Mouse (Mus musculus): Measurements from ENCODE around the gene Med13l. TPM values are rescaled to one million over a fixed set of nuclear protein-coding genes. Genes with fewer than 3 reads are reported as not detected.

Med13l gene
- polyA plus RNA-seq, 1 experiment from 2014 or later: 13.9 TPM

- WGBS: under 1% methylated on average over 57 of the region's 59 CpGs
- no peaks in the 10 kb centered on the region for H3K36me3 ChIP-seq
- H3K27ac ChIP-seq: peak overlapping the region; percentile 98
- H3K4me3 ChIP-seq: peak overlapping the region; percentile 88
- H3K4me1 ChIP-seq: peaks cover 64% of the 10 kb centered on the region
- H3K9me3 ChIP-seq (replicated peaks): no peaks in the 10 kb centered on the region
- 0 out of 2 replicates have a peak, but pooled peaks cover 10% of the 10 kb centered on the region for H3K27me3 ChIP-seq (ENCODE audit: low read depth, poor library complexity, severe bottlenecking)
- peak; percentile 62 for DNase-seq (ENCODE audit: low spot score)
Measured at GRCm38 (mm10) chr5:118561086-118561987, 858 bp downstream of the Med13l start.

GRCm38 (mm10) chr5:118562206-118562605, 1.7 kb downstream of the Med13l start:
- WGBS: 38% methylated on average over 3 of the region's 3 CpGs
- DNase-seq (ENCODE audit: low spot score): no peak
- Histone ChIP-seq H3K36me3 (no peaks in the 10 kb centered on the region), H3K9me3 (replicated peaks) (no peaks in the 10 kb centered on the region), H3K27ac (no peak overlapping the region), H3K27me3 (ENCODE audit: low read depth, poor library complexity, severe bottlenecking) (0 out of 2 replicates have a peak, but pooled peaks cover 3% of the 10 kb centered on the region), H3K4me1 (peaks cover 69% of the 10 kb centered on the region), H3K4me3 (peak overlapping the region; percentile 88)

GRCm38 (mm10) chr5:118563590-118563989, 3.1 kb downstream of the Med13l start:
- DNase-seq (ENCODE audit: low spot score): no peak
- WGBS: 29% methylated on average over 6 of the region's 6 CpGs
- no peak overlapping the region for H3K27ac ChIP-seq
- no peak overlapping the region for H3K4me3 ChIP-seq
- no peaks in the 10 kb centered on the region for H3K9me3 ChIP-seq (replicated peaks)
- no peaks in the 10 kb centered on the region for H3K36me3 ChIP-seq
- H3K4me1 ChIP-seq: peaks cover 82% of the 10 kb centered on the region
- no peaks in the 10 kb centered on the region for H3K27me3 ChIP-seq (ENCODE audit: low read depth, poor library complexity, severe bottlenecking)

- Histone ChIP-seq H3K36me3 (no peaks in the 10 kb centered on the region), H3K4me3 (no peak overlapping the region), H3K9me3 (replicated peaks) (no peaks in the 10 kb centered on the region), H3K27ac (0 out of 2 replicates have a peak overlapping the region, but pooled peaks have one; percentile 1), H3K27me3 (ENCODE audit: low read depth, poor library complexity, severe bottlenecking) (no peaks in the 10 kb centered on the region), H3K4me1 (peaks cover 95% of the 10 kb centered on the region)
- 34% methylated on average over 7 of the region's 7 CpGs for WGBS
- no peak for DNase-seq (ENCODE audit: low spot score)
Measured at GRCm38 (mm10) chr5:118567395-118567794, 6.9 kb downstream of the Med13l start.

GRCm38 (mm10) chr5:118569017-118569416, 8.5 kb downstream of the Med13l start:
- no peaks in the 10 kb centered on the region for H3K27me3 ChIP-seq (ENCODE audit: low read depth, poor library complexity, severe bottlenecking)
- H3K36me3 ChIP-seq: no peaks in the 10 kb centered on the region
- H3K27ac ChIP-seq: no peak overlapping the region
- 31% methylated on average over 3 of the region's 3 CpGs for WGBS
- H3K9me3 ChIP-seq (replicated peaks): no peaks in the 10 kb centered on the region
- no peak overlapping the region for H3K4me3 ChIP-seq
- DNase-seq (ENCODE audit: low spot score): no peak
- H3K4me1 ChIP-seq: peaks cover 95% of the 10 kb centered on the region

GRCm38 (mm10) chr5:118569606-118570580, 9.4 kb downstream of the Med13l start:
- DNase-seq (ENCODE audit: low spot score): no peak
- H3K4me3 ChIP-seq: no peak overlapping the region
- no peaks in the 10 kb centered on the region for H3K9me3 ChIP-seq (replicated peaks)
- WGBS: 64% methylated on average over 20 of the region's 20 CpGs
- H3K27ac ChIP-seq: no peak overlapping the region
- peaks cover 95% of the 10 kb centered on the region for H3K4me1 ChIP-seq
- H3K27me3 ChIP-seq (ENCODE audit: low read depth, poor library complexity, severe bottlenecking): no peaks in the 10 kb centered on the region
- H3K36me3 ChIP-seq: no peaks in the 10 kb centered on the region

- no peak overlapping the region for H3K27ac ChIP-seq
- H3K36me3 ChIP-seq: no peaks in the 10 kb centered on the region
- H3K4me3 ChIP-seq: no peak overlapping the region
- peaks cover 92% of the 10 kb centered on the region for H3K4me1 ChIP-seq
- H3K9me3 ChIP-seq (replicated peaks): no peaks in the 10 kb centered on the region
- H3K27me3 ChIP-seq (ENCODE audit: low read depth, poor library complexity, severe bottlenecking): no peaks in the 10 kb centered on the region
- no peak for DNase-seq (ENCODE audit: low spot score)
- 64% methylated on average over 4 of the region's 4 CpGs for WGBS
Measured at GRCm38 (mm10) chr5:118571504-118571903, 11.0 kb downstream of the Med13l start.

GRCm38 (mm10) chr5:118574236-118574635, 13.8 kb downstream of the Med13l start:
- DNase-seq (ENCODE audit: low spot score): no peak
- peak overlapping the region; percentile 26; the same call in 1 of the 2 replicates for H3K27ac ChIP-seq
- H3K9me3 ChIP-seq (replicated peaks): no peaks in the 10 kb centered on the region
- WGBS: 28% methylated on average over 3 of the region's 3 CpGs
- H3K27me3 ChIP-seq (ENCODE audit: low read depth, poor library complexity, severe bottlenecking): no peaks in the 10 kb centered on the region
- no peaks in the 10 kb centered on the region for H3K36me3 ChIP-seq
- H3K4me3 ChIP-seq: no peak overlapping the region
- H3K4me1 ChIP-seq: peaks cover 86% of the 10 kb centered on the region

GRCm38 (mm10) chr5:118574997-118575396, 14.5 kb downstream of the Med13l start:
- Histone ChIP-seq H3K4me1 (peaks cover 79% of the 10 kb centered on the region), H3K36me3 (no peaks in the 10 kb centered on the region), H3K9me3 (replicated peaks) (no peaks in the 10 kb centered on the region), H3K27ac (no peak overlapping the region), H3K4me3 (no peak overlapping the region), H3K27me3 (ENCODE audit: low read depth, poor library complexity, severe bottlenecking) (no peaks in the 10 kb centered on the region)
- WGBS: 71% methylated on average over 7 of the region's 7 CpGs
- DNase-seq (ENCODE audit: low spot score): no peak

- Histone ChIP-seq H3K36me3 (no peaks in the 10 kb centered on the region), H3K4me3 (no peak overlapping the region), H3K27me3 (ENCODE audit: low read depth, poor library complexity, severe bottlenecking) (no peaks in the 10 kb centered on the region), H3K27ac (no peak overlapping the region), H3K4me1 (peaks cover 71% of the 10 kb centered on the region), H3K9me3 (replicated peaks) (no peaks in the 10 kb centered on the region)
- DNase-seq (ENCODE audit: low spot score): no peak
- WGBS: 81% methylated on average over 6 of the region's 6 CpGs
Measured at GRCm38 (mm10) chr5:118575909-118576308, 15.4 kb downstream of the Med13l start.

- H3K9me3 ChIP-seq (replicated peaks): no peaks in the 10 kb centered on the region
- H3K27ac ChIP-seq: no peak overlapping the region
- no peaks in the 10 kb centered on the region for H3K27me3 ChIP-seq (ENCODE audit: low read depth, poor library complexity, severe bottlenecking)
- no peaks in the 10 kb centered on the region for H3K36me3 ChIP-seq
- peaks cover 63% of the 10 kb centered on the region for H3K4me1 ChIP-seq
- DNase-seq (ENCODE audit: low spot score): no peak
- no peak overlapping the region for H3K4me3 ChIP-seq
- WGBS: 85% methylated on average over 3 of the region's 3 CpGs
Measured at GRCm38 (mm10) chr5:118576731-118577130, 16.3 kb downstream of the Med13l start.

GRCm38 (mm10) chr5:118585355-118585754, 24.9 kb downstream of the Med13l start:
- WGBS: 74% methylated on average over 4 of the region's 4 CpGs
- Histone ChIP-seq H3K9me3 (replicated peaks) (no peaks in the 10 kb centered on the region), H3K27ac (no peak overlapping the region), H3K4me3 (no peak overlapping the region), H3K4me1 (peaks cover 48% of the 10 kb centered on the region), H3K27me3 (ENCODE audit: low read depth, poor library complexity, severe bottlenecking) (no peaks in the 10 kb centered on the region), H3K36me3 (no peaks in the 10 kb centered on the region)
- no peak for DNase-seq (ENCODE audit: low spot score)
